Mouse (Mus musculus): ENCODE results near the gene Gm2174. TPM values are rescaled to one million over a fixed set of nuclear protein-coding genes. Genes with fewer than 3 reads are reported as not detected.

The Gm2174 gene
- not detected in 2 replicates for total RNA-seq (2021)
- long read RNA-seq: 0 reads

GRCm38 (mm10) chrX:56447524-56448015 is at the start of gene Gm2174:
Gene Gm2174 (plus strand): TSS chrX:56447965.
- DNase-seq: no peak

- no peak for DNase-seq
Measured at GRCm38 (mm10) chrX:56404646-56405045, 43.1 kb upstream of the Gm2174 start.

GRCm38 (mm10) chrX:56405482-56405881 is 42.3 kb upstream of the Gm2174 start:
- no peak for DNase-seq

GRCm38 (mm10) chrX:56406128-56406527 is 41.6 kb upstream of the Gm2174 start:
- DNase-seq: no peak

GRCm38 (mm10) chrX:56416277-56416676 is 31.5 kb upstream of the Gm2174 start:
- no peak for DNase-seq

GRCm38 (mm10) chrX:56417541-56417940 is 30.2 kb upstream of the Gm2174 start:
- DNase-seq: no peak

GRCm38 (mm10) chrX:56430601-56431000 is 17.2 kb upstream of the Gm2174 start:
- no peak for DNase-seq

- no peak for DNase-seq
Measured at GRCm38 (mm10) chrX:56435758-56436283, 11.9 kb upstream of the Gm2174 start.

GRCm38 (mm10) chrX:56446487-56447428 is 1.0 kb upstream of the Gm2174 start:
- no peak for DNase-seq

- peak; percentile 83 for DNase-seq
Measured at GRCm38 (mm10) chrX:56454671-56455371, 7.1 kb downstream of the Gm2174 start, which contains the start of gene Ints6l. Gene Ints6l (plus strand): TSS chrX:56454857.

GRCm38 (mm10) chrX:56455372-56456246 is 7.8 kb downstream of the Gm2174 start:
- DNase-seq: peak; percentile 88

GRCm38 (mm10) chrX:56456379-56456778 is 8.6 kb downstream of the Gm2174 start:
- peak; percentile 12 for DNase-seq

GRCm38 (mm10) chrX:56462020-56462933 is 14.5 kb downstream of the Gm2174 start:
- no peak for DNase-seq

GRCm38 (mm10) chrX:56464906-56465305 is 17.1 kb downstream of the Gm2174 start:
- DNase-seq: no peak

GRCm38 (mm10) chrX:56467688-56468087 is 19.9 kb downstream of the Gm2174 start:
- DNase-seq: no peak

GRCm38 (mm10) chrX:56468422-56468821 is 20.7 kb downstream of the Gm2174 start:
- no peak for DNase-seq

GRCm38 (mm10) chrX:56474035-56474434 is 26.3 kb downstream of the Gm2174 start:
- DNase-seq: no peak

- no peak for DNase-seq
Measured at GRCm38 (mm10) chrX:56477553-56477952, 29.8 kb downstream of the Gm2174 start.

- no peak for DNase-seq
Measured at GRCm38 (mm10) chrX:56481906-56482305, 34.1 kb downstream of the Gm2174 start.

GRCm38 (mm10) chrX:56489758-56490157 is 42.0 kb downstream of the Gm2174 start:
- DNase-seq: peak; percentile 53

- peak; percentile 63 for DNase-seq
Measured at GRCm38 (mm10) chrX:56497241-56497640, 49.5 kb downstream of the Gm2174 start.

Measured in adrenal gland, postnatal 25 days (tissue).